In genomic region chr5:32153418-32153740, GRCm38 (mm10) we compare ENCODE assay signal across 15 mouse cellular contexts. TPM values are rescaled to one million over a fixed set of nuclear protein-coding genes. Genes with fewer than 3 reads are reported as not detected.
DNase-seq lines count a peak whose midpoint lies in the region; ATAC-seq lines count a peak whose summit lies in the region.
"Had no signal": no experiment of that assay in that cellular context is flagged by ENCODE, and none has a peak within 500 bp of the region (broad histone marks: within the 10 kb centered on the region; RNA-seq: fewer than 3 reads in every experiment).

No protein-coding gene starts in this region.

- no peak overlapping the region; the same call in 1 of the 2 replicates for H3K9ac ChIP-seq in embryonic facial prominence, embryonic 11.5 days (replicated peaks; ENCODE audit: low read length)
- peak overlapping the region; percentile 39; the same call in 1 of the 2 replicates for H3K9ac ChIP-seq in hindbrain, embryonic 13.5 days
- H3K9ac ChIP-seq in midbrain, embryonic 13.5 days (replicated peaks) = peak overlapping the region; percentile 29; the same call in 1 of the 2 replicates
- H3K9ac ChIP-seq: heart, embryonic 12.5 days had no signal

- H3K27ac ChIP-seq in embryonic facial prominence, embryonic 11.5 days (replicated peaks; ENCODE audit: low read depth, low read length) = no peak overlapping the region
- no peak overlapping the region for H3K27ac ChIP-seq in hindbrain, embryonic 13.5 days
- H3K27ac ChIP-seq in midbrain, embryonic 13.5 days = no peak overlapping the region

- no peaks in the 10 kb centered on the region for H3K27me3 ChIP-seq in embryonic facial prominence, embryonic 11.5 days (ENCODE audit: control insufficient read depth, insufficient read depth, low read length)
- H3K27me3 ChIP-seq in hindbrain, embryonic 13.5 days = peaks cover 31% of the 10 kb centered on the region; the same call in 1 of the 2 replicates
- H3K27me3 ChIP-seq in midbrain, embryonic 13.5 days = no peaks in the 10 kb centered on the region; the same call in 1 of the 2 replicates
- H3K27me3 ChIP-seq: heart, embryonic 12.5 days had no signal

- intact Hi-C loops in left cerebral cortex, postnatal 25 days (cut with DNase I) = no loop called here

- H3K4me2 ChIP-seq in embryonic facial prominence, embryonic 11.5 days (ENCODE audit: low read depth, low read length) = no peak overlapping the region; the same call in 1 of the 2 replicates
- peak overlapping the region; percentile 46 for H3K4me2 ChIP-seq in hindbrain, embryonic 13.5 days
- H3K4me2 ChIP-seq in midbrain, embryonic 13.5 days (replicated peaks) = peak overlapping the region; percentile 49
- H3K4me2 ChIP-seq: heart, embryonic 12.5 days had no signal

- ATAC-seq in embryonic facial prominence, embryonic 11.5 days (replicated peaks; ENCODE audit: insufficient number of reproducible peaks, low FRiP score, low TSS enrichment, low read depth) = no peak
- no peak for ATAC-seq in hindbrain, embryonic 13.5 days (ENCODE audit: low FRiP score)
- ATAC-seq in midbrain, embryonic 13.5 days = peak; percentile 48; the same call in 1 of the 2 replicates
- ATAC-seq in monocyte, adult 5-6 weeks (replicated peaks; ENCODE audit: insufficient number of reproducible peaks, low FRiP score, low TSS enrichment, poor library complexity, severe bottlenecking) = no peak

- no peaks in the 10 kb centered on the region for H3K4me1 ChIP-seq in embryonic facial prominence, embryonic 11.5 days (ENCODE audit: control insufficient read depth, insufficient read depth, low read length)
- peaks cover 17% of the 10 kb centered on the region for H3K4me1 ChIP-seq in hindbrain, embryonic 13.5 days (replicated peaks)
- H3K4me1 ChIP-seq in midbrain, embryonic 13.5 days (replicated peaks) = peaks cover 19% of the 10 kb centered on the region

- no peaks in the 10 kb centered on the region for H3K9me3 ChIP-seq in embryonic facial prominence, embryonic 11.5 days (replicated peaks; ENCODE audit: control insufficient read depth, low read length)
- no peaks in the 10 kb centered on the region for H3K9me3 ChIP-seq in hindbrain, embryonic 13.5 days
- no peaks in the 10 kb centered on the region for H3K9me3 ChIP-seq in midbrain, embryonic 13.5 days
- H3K9me3 ChIP-seq: heart, embryonic 12.5 days had no signal

- no peaks in the 10 kb centered on the region for H3K36me3 ChIP-seq in embryonic facial prominence, embryonic 11.5 days (replicated peaks; ENCODE audit: control insufficient read depth, insufficient read depth, low read depth, low read length)
- H3K36me3 ChIP-seq in hindbrain, embryonic 13.5 days = no peaks in the 10 kb centered on the region
- H3K36me3 ChIP-seq in midbrain, embryonic 13.5 days = no peaks in the 10 kb centered on the region

- H3K4me3 ChIP-seq in embryonic facial prominence, embryonic 11.5 days (ENCODE audit: low read depth, low read length) = no peak overlapping the region
- H3K4me3 ChIP-seq in hindbrain, embryonic 13.5 days = peak overlapping the region; percentile 23
- peak overlapping the region; percentile 23 for H3K4me3 ChIP-seq in midbrain, embryonic 13.5 days (replicated peaks)
- H3K4me3 ChIP-seq: erythroblast, embryonic 14.5 days; gastrocnemius, adult 2 months; heart, embryonic 12.5 days had no signal

- WGBS in embryonic facial prominence, embryonic 11.5 days = 27% methylated on average over 8 of the region's 8 CpGs
- WGBS in hindbrain, embryonic 13.5 days = 11% methylated on average over 8 of the region's 8 CpGs
- 11% methylated on average over 8 of the region's 8 CpGs for WGBS in midbrain, embryonic 13.5 days

- peak; percentile 47 for DNase-seq in embryo, embryonic 9.5 days (ENCODE audit: extremely low spot score)
- DNase-seq in embryo, embryonic 10 days (ENCODE audit: low spot score) = no peak
- DNase-seq in embryonic facial prominence, embryonic 11.5 days (ENCODE audit: low spot score) = peak; percentile 21
- no peak for DNase-seq in left cerebral cortex, postnatal 25 days (ENCODE audit: low spot score in 2 of 2)
- no peak for DNase-seq in frontal cortex, postnatal 25 days (ENCODE audit: low spot score in 2 of 2)
- DNase-seq: adrenal gland, postnatal 10 days; gastrocnemius, adult 2 months; kidney, postnatal 14 days; liver; spleen, adult 18-20 months had no signal

RNA-seq across cellular contexts. Expression of gene Fosl2, which starts 17.8 kb away (rescaled TPM):
- polyA plus RNA-seq in embryonic facial prominence, embryonic 11.5 days (2014; fragmentation: Nextera tagmentation; extraction: Ambion mirVana) = 1.1 TPM in 2 replicates
- polyA plus RNA-seq in hindbrain, embryonic 13.5 days (2015; fragmentation: Nextera tagmentation; extraction: Ambion mirVana) = 0.36 and 0.40 TPM in 2 replicates
- polyA plus RNA-seq in midbrain, embryonic 13.5 days (2015; fragmentation: Nextera tagmentation; extraction: Ambion mirVana) = 0.26 and 0.35 TPM in 2 replicates
- total RNA-seq in left cerebral cortex, postnatal 25 days (2021) = 10 to 100 TPM; 41.8 to 45.5 TPM
- 75.5 to 116 TPM (median 87.6 TPM) in 3 replicates for total RNA-seq in monocyte, adult 5-6 weeks (2017)

Comparison
In these comparisons a context has a peak if more than half of its experiments do, and no peak if none do; other contexts are left out.
1. DNase-seq: peak in embryo, embryonic 9.5 days (single experiment) and embryonic facial prominence, embryonic 11.5 days (single experiment); none in embryo, embryonic 10 days (single experiment), left cerebral cortex, postnatal 25 days (0 of 2) and frontal cortex, postnatal 25 days (0 of 2).